Mouse (Mus musculus) urinary bladder, postnatal 25 days (tissue): ENCODE measurements around the gene Gon7.

Experiments used
- DNase-seq: peaks from one replicate; pipeline ENCODE4 v3.0.0; 2022; ENCODE audit warnings: low spot score

Gene Gon7

GRCm38 (mm10) chr12:102705906-102706640 is 51.5 kb downstream of the Gon7 start:
- DNase-seq = no peak

- peak; percentile 91 for DNase-seq
Measured at GRCm38 (mm10) chr12:102705216-102705871, 52.3 kb downstream of the Gon7 start.

- peak; percentile 47 for DNase-seq
Measured at GRCm38 (mm10) chr12:102704457-102705198, 53.0 kb downstream of the Gon7 start, which contains the start of gene Itpk1. Itpk1 (minus strand) TSS chr12:102704930.

- DNase-seq = no peak
Measured at GRCm38 (mm10) chr12:102703921-102704408, 53.6 kb downstream of the Gon7 start.

- no peak for DNase-seq
Measured at GRCm38 (mm10) chr12:102703441-102703840, 54.2 kb downstream of the Gon7 start.
